Mouse (Mus musculus) liver, postnatal 0 days (tissue): ENCODE measurements around the gene Alg14. TPM values are rescaled to one million over a fixed set of nuclear protein-coding genes. Genes with fewer than 3 reads are reported as not detected.

Experiments
- ATAC-seq: fragments of 200-750 bp; cut with Nextera tagmentation; 2 replicates; pipeline ENCODE4 v1.8.0; 2017; ENCODE audit warnings: mild to moderate bottlenecking, moderate library complexity
- DNase-seq: peaks from one replicate; pipeline ENCODE4 v3.0.0-alpha.2; 2016
- H3K27ac ChIP-seq: fragments of 300-500 bp; sonication (generic); 2 replicates; pipeline ENCODE4 v1.5.1; 2014; ENCODE audit warnings: antibody characterized with exemption, moderate library complexity, mild to moderate bottlenecking, low read depth
- H3K27me3 ChIP-seq: fragments of 300-500 bp; sonication (generic); 2 replicates; pipeline ENCODE4 v1.6.1; 2014; ENCODE audit warnings: low read length, control low read depth, mixed read lengths; ENCODE audit not compliant: insufficient read depth
- H3K36me3 ChIP-seq: fragments of 300-500 bp; sonication (generic); replicated peaks from 2 replicates; pipeline ENCODE4 v1.6.1; 2014; ENCODE audit warnings: mild to moderate bottlenecking, control low read depth, low read length, moderate library complexity, mixed read lengths; ENCODE audit not compliant: insufficient read depth
- H3K4me1 ChIP-seq: fragments of 300-500 bp; sonication (generic); 2 replicates; pipeline ENCODE4 v1.6.1; 2014; ENCODE audit warnings: antibody characterized with exemption, mild to moderate bottlenecking, control low read depth; ENCODE audit not compliant: insufficient read depth
- H3K4me2 ChIP-seq: fragments of 300-500 bp; sonication (generic); 2 replicates; pipeline ENCODE4 v1.6.1; 2014; ENCODE audit warnings: low read depth, mild to moderate bottlenecking, low read length, moderate library complexity, mixed read lengths
- H3K4me3 ChIP-seq: fragments of 300-500 bp; sonication (generic); 2 replicates; pipeline ENCODE4 v1.5.1; 2014; ENCODE audit warnings: low read depth, low read length
- H3K9ac ChIP-seq: fragments of 300-500 bp; sonication (generic); replicated peaks from 2 replicates; pipeline ENCODE4 v1.6.1; 2014; ENCODE audit warnings: mild to moderate bottlenecking, moderate library complexity
- H3K9me3 ChIP-seq: fragments of 300-500 bp; sonication (generic); 2 replicates; pipeline ENCODE4 v1.6.1; 2016; ENCODE audit warnings: mild to moderate bottlenecking, control low read depth, low read length, mixed read lengths
- CTCF ChIP-seq: sonication (generic); IDR thresholded peaks from 2 replicates; pipeline ENCODE4 v1.5.1; 2016; ENCODE audit warnings: antibody characterized with exemption, low read depth
- EP300 ChIP-seq: IDR thresholded peaks from 2 replicates; pipeline ENCODE4 v1.6.1; 2016; ENCODE audit warnings: antibody characterized with exemption, low read depth, mild to moderate bottlenecking
- WGBS: fragments of 180-500 bp; shearing (Covaris S2); extraction: QIAGEN DNeasy Blood & Tissue Kit; methylation state at CpG from one replicate; pipeline ENCODE4 v1.1.7; 2014; ENCODE audit not compliant: insufficient replicate concordance; 5-methylcytosine and 5-hydroxymethylcytosine counted together
- polyA plus RNA-seq: library from polyadenylated mRNA; unstranded; fragments of >200 nt; fragmentation: Nextera tagmentation; extraction: Ambion mirVana; gene quantifications from 2 replicates; pipeline ENCODE4 v1.2.1, GENCODE M21; 2015

Gene Alg14
- polyA plus RNA-seq, 1 experiment from 2014 or later = 20.1 TPM

DNA sequence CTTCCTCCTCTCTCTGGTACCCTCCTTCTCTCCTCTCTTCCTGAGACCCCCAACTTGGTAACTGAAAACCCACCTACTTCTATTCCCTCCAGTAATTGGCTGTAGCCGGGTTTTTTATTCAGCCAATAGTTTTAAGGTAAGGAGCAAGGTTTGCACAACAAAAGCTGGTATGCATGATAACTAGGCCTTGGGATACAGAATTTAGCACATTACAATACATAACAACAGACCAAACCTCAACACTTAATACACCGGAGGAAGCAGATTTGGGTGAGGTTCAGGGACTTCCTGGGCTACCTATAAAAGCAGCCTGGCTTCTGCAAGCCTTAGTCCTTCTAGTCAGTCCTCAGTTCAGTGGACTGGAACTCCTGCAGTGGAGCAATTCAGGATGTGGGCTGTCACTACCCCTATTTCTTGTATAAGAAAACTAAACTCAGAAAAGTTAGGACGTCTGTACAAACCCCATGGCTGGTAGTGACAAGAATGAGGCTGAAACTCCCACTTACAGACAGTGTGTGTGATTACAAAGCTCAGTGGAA is 96.0 kb downstream of the Alg14 start:
- Histone ChIP-seq H3K27ac (no peak overlapping the region), H3K9ac (no peak overlapping the region), H3K4me2 (no peak overlapping the region), H3K9me3 (no peaks in the 10 kb centered on the region), H3K36me3 (no peaks in the 10 kb centered on the region), H3K4me1 (no peaks in the 10 kb centered on the region), H3K4me3 (no peak overlapping the region), H3K27me3 (no peaks in the 10 kb centered on the region)
- DNase-seq = no peak
- 63% methylated on average over 3 of the region's 3 CpGs for WGBS
- ATAC-seq = no peak
- no peak for TF ChIP-seq EP300
- TF ChIP-seq CTCF = no peak

DNA sequence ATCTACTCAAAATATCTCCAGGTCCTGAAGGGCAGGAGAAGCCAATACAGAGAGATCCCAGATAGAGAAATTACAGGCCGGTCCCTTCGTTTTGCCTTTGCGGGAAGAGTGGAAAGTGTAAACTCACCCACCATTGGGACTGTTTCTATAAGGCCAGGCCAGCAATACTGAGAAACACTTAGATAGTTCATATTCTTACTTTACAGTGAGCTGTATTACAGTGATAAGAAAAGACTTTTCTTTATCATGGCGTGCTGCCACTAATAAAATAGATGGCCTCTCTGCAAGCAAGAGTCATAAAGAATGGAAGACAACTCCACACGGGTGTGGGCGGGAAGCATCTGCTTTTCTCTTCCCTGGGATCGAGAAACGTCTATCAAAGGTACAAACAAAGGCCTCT is 97.8 kb downstream of the Alg14 start:
- no peak overlapping the region for H3K4me3 ChIP-seq
- H3K9ac ChIP-seq = no peak overlapping the region
- no peaks in the 10 kb centered on the region for H3K4me1 ChIP-seq
- no peak for ATAC-seq
- H3K4me2 ChIP-seq = no peak overlapping the region
- H3K36me3 ChIP-seq = no peaks in the 10 kb centered on the region
- 52% methylated on average over 8 of the region's 8 CpGs for WGBS
- DNase-seq = no peak
- H3K27ac ChIP-seq = no peak overlapping the region
- H3K9me3 ChIP-seq = no peaks in the 10 kb centered on the region
- no peaks in the 10 kb centered on the region for H3K27me3 ChIP-seq
- TF ChIP-seq EP300 (no peak), CTCF (no peak)

DNA sequence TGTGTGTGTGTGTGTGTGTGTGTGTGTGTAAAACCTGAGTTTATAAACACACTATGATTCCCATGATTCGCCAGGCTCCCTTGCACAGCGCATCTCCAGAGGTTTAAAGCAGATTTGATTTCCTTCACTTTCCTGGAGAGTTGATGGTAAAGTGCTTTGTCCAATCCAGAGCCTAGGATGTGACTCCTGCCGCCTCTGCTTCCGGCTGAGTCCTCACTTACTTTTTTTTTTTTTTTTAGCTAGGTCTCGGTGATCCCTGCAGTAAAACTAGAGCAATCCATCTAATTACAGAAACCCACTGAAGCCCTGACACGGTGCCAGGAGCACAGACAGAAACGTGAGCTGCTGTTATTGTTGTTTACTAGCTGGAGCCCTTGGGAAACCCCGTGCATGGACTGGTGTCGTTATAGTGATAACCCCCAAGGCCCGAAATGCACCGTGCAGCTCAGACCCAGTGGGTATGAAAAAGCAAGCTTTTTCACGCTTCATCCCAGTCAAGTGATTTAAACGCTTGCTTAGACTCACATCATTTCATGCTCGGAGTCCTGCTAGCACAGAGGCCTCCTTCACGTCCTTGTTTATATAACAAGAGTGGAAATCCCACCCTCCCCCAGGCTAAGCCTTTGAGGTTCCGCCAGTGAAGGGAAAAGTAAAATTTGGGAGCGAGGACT is 98.4 kb downstream of the Alg14 start:
- no peak for DNase-seq
- Histone ChIP-seq H3K9me3 (no peaks in the 10 kb centered on the region), H3K9ac (no peak overlapping the region), H3K27me3 (no peaks in the 10 kb centered on the region), H3K4me2 (no peak overlapping the region), H3K4me3 (no peak overlapping the region), H3K36me3 (no peaks in the 10 kb centered on the region), H3K4me1 (no peaks in the 10 kb centered on the region), H3K27ac (no peak overlapping the region)
- no peak for ATAC-seq
- TF ChIP-seq EP300 (no peak), CTCF (no peak)
- WGBS = 61% methylated on average over 17 of the region's 17 CpGs

DNA sequence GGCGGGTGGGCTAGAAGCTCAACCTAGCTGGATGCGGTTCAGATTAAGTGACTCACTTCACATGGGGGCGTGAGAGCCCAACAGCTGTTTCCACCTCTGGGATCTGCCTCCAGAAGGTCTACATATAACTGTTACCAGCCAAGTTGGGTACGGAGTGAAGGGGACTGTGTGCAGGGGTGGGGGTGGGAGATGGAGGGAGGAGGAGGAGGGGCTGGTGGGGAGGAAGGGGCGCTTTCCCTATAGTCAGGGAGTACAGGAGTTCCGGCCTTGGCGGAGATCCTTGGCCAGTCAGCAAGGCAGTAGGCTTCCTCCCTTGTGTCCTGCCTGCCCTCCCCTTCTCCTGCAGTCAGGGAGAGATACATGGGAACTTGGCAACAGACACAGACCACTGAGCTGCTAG is 99.2 kb downstream of the Alg14 start:
- DNase-seq = no peak
- no peak overlapping the region for H3K4me2 ChIP-seq
- no peak overlapping the region for H3K27ac ChIP-seq

DNA sequence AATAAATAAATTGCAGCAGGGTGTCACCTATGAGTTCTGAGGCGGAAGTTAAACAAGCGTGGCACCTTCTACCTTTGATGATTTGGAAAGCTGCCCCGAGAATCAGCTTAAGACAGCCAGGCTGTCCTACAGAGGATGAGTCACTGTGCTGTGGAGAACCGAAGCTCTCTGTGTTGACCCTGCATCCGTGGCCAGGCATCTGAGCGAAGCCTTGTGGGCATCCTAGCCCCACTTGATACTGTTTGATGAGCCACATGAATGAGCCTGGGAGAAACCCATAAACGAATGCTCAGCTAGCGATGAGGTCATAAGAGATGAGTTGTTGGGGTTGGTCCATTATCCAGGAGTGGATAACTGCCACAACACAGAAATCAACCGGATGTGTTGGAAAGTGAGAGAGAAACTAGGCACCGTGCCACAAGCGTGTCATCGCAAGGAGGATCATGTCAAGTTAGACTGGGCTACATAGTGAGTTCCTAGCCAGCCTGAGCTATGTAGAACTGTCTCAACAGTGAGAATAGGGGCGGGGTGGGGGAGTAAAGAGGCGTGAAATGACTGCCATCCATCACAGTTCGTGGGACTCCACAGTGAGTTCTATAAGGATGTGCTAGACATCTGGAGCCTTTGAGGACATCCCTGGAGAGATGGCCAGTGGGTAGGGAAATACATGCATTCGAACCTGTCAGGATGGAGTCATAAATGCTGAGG is 104.2 kb downstream of the Alg14 start:
- Histone ChIP-seq H3K27ac (no peak overlapping the region), H3K4me2 (no peak overlapping the region), H3K36me3 (no peaks in the 10 kb centered on the region), H3K9ac (no peak overlapping the region), H3K4me3 (no peak overlapping the region), H3K4me1 (0 out of 2 replicates have a peak, but pooled peaks cover 2% of the 10 kb centered on the region), H3K27me3 (no peaks in the 10 kb centered on the region), H3K9me3 (no peaks in the 10 kb centered on the region)
- TF ChIP-seq CTCF = no peak
- no peak for TF ChIP-seq EP300
- ATAC-seq = no peak
- 80% methylated on average over 16 of the region's 16 CpGs for WGBS
- no peak for DNase-seq

More for the DNA sequence above, 99.2 kb downstream of the Alg14 start:
- TF ChIP-seq EP300 (no peak), CTCF (no peak)
- Histone ChIP-seq H3K4me1 (no peaks in the 10 kb centered on the region), H3K4me3 (no peak overlapping the region), H3K9me3 (no peaks in the 10 kb centered on the region), H3K36me3 (no peaks in the 10 kb centered on the region), H3K27me3 (no peaks in the 10 kb centered on the region), H3K9ac (no peak overlapping the region)
- WGBS = 69% methylated on average over 6 of the region's 7 CpGs
- no peak for ATAC-seq

DNA sequence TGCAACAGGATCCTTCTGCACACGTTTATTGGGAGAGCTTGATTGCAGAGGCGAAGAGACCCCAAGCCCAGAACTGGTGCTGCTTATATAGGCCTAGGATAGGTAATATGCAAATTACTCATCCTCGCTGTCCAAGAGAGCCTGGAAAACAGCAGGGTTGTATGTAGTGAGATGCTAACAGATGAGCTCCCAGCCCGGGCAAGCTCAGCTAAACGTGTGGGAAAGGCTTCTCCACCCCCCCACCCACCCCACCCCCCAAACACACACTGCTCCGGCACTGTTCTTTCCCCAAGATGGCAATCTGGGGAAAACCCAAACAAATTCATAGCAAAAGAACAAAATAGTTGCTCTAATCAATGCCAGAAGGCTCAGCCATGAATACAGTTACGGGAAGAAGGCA is 105.0 kb downstream of the Alg14 start:
- 0 out of 2 replicates have a peak, but pooled peaks cover 2% of the 10 kb centered on the region for H3K4me1 ChIP-seq
- no peak overlapping the region for H3K4me2 ChIP-seq
- no peak overlapping the region for H3K9ac ChIP-seq
- H3K27me3 ChIP-seq = no peaks in the 10 kb centered on the region
- TF ChIP-seq CTCF = no peak
- no peak for TF ChIP-seq EP300
- no peak for ATAC-seq
- no peak overlapping the region for H3K4me3 ChIP-seq
- H3K27ac ChIP-seq = no peak overlapping the region
- H3K36me3 ChIP-seq = no peaks in the 10 kb centered on the region
- 88% methylated on average over 7 of the region's 7 CpGs for WGBS
- DNase-seq = no peak
- no peaks in the 10 kb centered on the region for H3K9me3 ChIP-seq
